Mouse (Mus musculus) hindbrain, embryonic 10.5 days (tissue): ENCODE results near the gene Oas1a. TPM values are rescaled to one million over a fixed set of nuclear protein-coding genes. Genes with fewer than 3 reads are reported as not detected.
"Not testable (repeated sequence)": the region's sequence is repeated elsewhere in the genome, so short reads cannot be mapped to it uniquely, and the experiment has no call there.

Experiments used
- DNase-seq: peaks from one replicate; pipeline ENCODE4 v3.0.0-alpha.2; 2017; ENCODE audit warnings: low spot score
- H3K27ac ChIP-seq: fragments of 300-500 bp; sonication (generic); 2 replicates; pipeline ENCODE4 v1.5.1; 2016; ENCODE audit warnings: mild to moderate bottlenecking, moderate library complexity
- H3K27me3 ChIP-seq: fragments of 300-500 bp; sonication (generic); 2 replicates; pipeline ENCODE4 v1.6.1; 2016; ENCODE audit warnings: mild to moderate bottlenecking; ENCODE audit not compliant: poor library complexity, insufficient read depth, severe bottlenecking
- H3K36me3 ChIP-seq: fragments of 300-500 bp; sonication (generic); 2 replicates; pipeline ENCODE4 v1.6.1; 2016; ENCODE audit warnings: mild to moderate bottlenecking, moderate library complexity
- H3K4me1 ChIP-seq: fragments of 300-500 bp; sonication (generic); replicated peaks from 2 replicates; pipeline ENCODE4 v1.6.1; 2016; ENCODE audit warnings: mild to moderate bottlenecking
- H3K4me3 ChIP-seq: fragments of 300-500 bp; sonication (generic); 2 replicates; pipeline ENCODE4 v1.5.1; 2016; ENCODE audit warnings: mild to moderate bottlenecking, moderate library complexity
- H3K9me3 ChIP-seq: fragments of 300-500 bp; sonication (generic); 2 replicates; pipeline ENCODE4 v1.6.1; 2016; ENCODE audit warnings: mild to moderate bottlenecking, moderate library complexity
- WGBS: fragments of 180-500 bp; shearing (Covaris S2); methylation state at CpG from one replicate; pipeline ENCODE4 v1.1.7; 2016; 5-methylcytosine and 5-hydroxymethylcytosine counted together
- polyA plus RNA-seq: library from polyadenylated mRNA; unstranded; fragments of >200 nt; fragmentation: Nextera tagmentation; extraction: Ambion mirVana; gene quantifications from 2 replicates; pipeline ENCODE4 v1.2.1, GENCODE M21; 2016

Oas1a gene
- polyA plus RNA-seq, 1 experiment from 2014 or later = 1.1 TPM

GRCm38 (mm10) chr5:120890991-120891390, 16.3 kb downstream of the Oas1a start:
- no peaks in the 10 kb centered on the region for H3K9me3 ChIP-seq
- no peak overlapping the region for H3K27ac ChIP-seq
- H3K4me3 ChIP-seq = no peak overlapping the region
- no peaks in the 10 kb centered on the region for H3K36me3 ChIP-seq
- no peaks in the 10 kb centered on the region for H3K27me3 ChIP-seq
- H3K4me1 ChIP-seq = no peaks in the 10 kb centered on the region
- WGBS = 65% methylated on average over 3 of the region's 3 CpGs
- DNase-seq = no peak

- no peaks in the 10 kb centered on the region for H3K4me1 ChIP-seq
- WGBS = 82% methylated on average over 2 of the region's 2 CpGs
- H3K36me3 ChIP-seq = no peaks in the 10 kb centered on the region
- no peak for DNase-seq
- H3K27ac ChIP-seq = no peak overlapping the region
- H3K9me3 ChIP-seq = no peaks in the 10 kb centered on the region
- no peaks in the 10 kb centered on the region for H3K27me3 ChIP-seq
- no peak overlapping the region for H3K4me3 ChIP-seq
Observed at GRCm38 (mm10) chr5:120890026-120890425, 17.3 kb downstream of the Oas1a start.

- H3K4me3 ChIP-seq, H3K36me3 ChIP-seq, H3K27me3 ChIP-seq, H3K27ac ChIP-seq, H3K4me1 ChIP-seq, DNase-seq, H3K9me3 ChIP-seq: not testable (repeated sequence)
- WGBS = 40% methylated on average over 4 of the region's 4 CpGs
Observed at GRCm38 (mm10) chr5:120888294-120888815, 19.0 kb downstream of the Oas1a start.

GRCm38 (mm10) chr5:120887831-120888230, 19.5 kb downstream of the Oas1a start:
- H3K4me1 ChIP-seq = no peaks in the 10 kb centered on the region
- H3K36me3 ChIP-seq = no peaks in the 10 kb centered on the region
- WGBS = 54% methylated on average over 6 of the region's 6 CpGs
- H3K4me3 ChIP-seq = no peak overlapping the region
- no peak overlapping the region for H3K27ac ChIP-seq
- H3K27me3 ChIP-seq = no peaks in the 10 kb centered on the region
- H3K9me3 ChIP-seq = no peaks in the 10 kb centered on the region
- no peak for DNase-seq

GRCm38 (mm10) chr5:120887413-120887812, 19.9 kb downstream of the Oas1a start, which contains the start of gene Oas1g:
Gene Oas1g, minus strand, starts transcription at chr5:120887613.
- not testable (repeated sequence) for H3K27ac ChIP-seq, H3K4me1 ChIP-seq, H3K9me3 ChIP-seq, H3K36me3 ChIP-seq, DNase-seq, H3K4me3 ChIP-seq, H3K27me3 ChIP-seq
- WGBS = 29% methylated on average over 6 of the region's 9 CpGs

- H3K9me3 ChIP-seq, H3K4me3 ChIP-seq, H3K4me1 ChIP-seq, H3K36me3 ChIP-seq, H3K27ac ChIP-seq, DNase-seq, H3K27me3 ChIP-seq: not testable (repeated sequence)
- 95% methylated on average over 6 of the region's 6 CpGs for WGBS
Observed at GRCm38 (mm10) chr5:120881681-120882080, 25.6 kb downstream of the Oas1a start.

GRCm38 (mm10) chr5:120878803-120879202, 28.5 kb downstream of the Oas1a start:
- WGBS = 77% methylated on average over 2 of the region's 2 CpGs
- H3K36me3 ChIP-seq, H3K27ac ChIP-seq: not testable (repeated sequence)

GRCm38 (mm10) chr5:120877407-120877806, 29.9 kb downstream of the Oas1a start:
- not testable (repeated sequence) for DNase-seq, H3K4me1 ChIP-seq, H3K36me3 ChIP-seq, H3K27ac ChIP-seq, H3K4me3 ChIP-seq, H3K9me3 ChIP-seq, H3K27me3 ChIP-seq
- 86% methylated on average over 2 of the region's 2 CpGs for WGBS

More at GRCm38 (mm10) chr5:120878803-120879202, 28.5 kb downstream of the Oas1a start:
- H3K27me3 ChIP-seq, H3K4me3 ChIP-seq, DNase-seq, H3K9me3 ChIP-seq, H3K4me1 ChIP-seq: not testable (repeated sequence)

GRCm38 (mm10) chr5:120876839-120877238, 30.5 kb downstream of the Oas1a start:
- not testable (repeated sequence) for DNase-seq, H3K27ac ChIP-seq, H3K36me3 ChIP-seq, H3K4me3 ChIP-seq, H3K9me3 ChIP-seq, H3K27me3 ChIP-seq, H3K4me1 ChIP-seq
- WGBS = 75% methylated on average over 2 of the region's 3 CpGs

- Histone ChIP-seq H3K27ac (no peak overlapping the region), H3K4me3 (no peak overlapping the region), H3K9me3 (no peaks in the 10 kb centered on the region), H3K36me3 (no peaks in the 10 kb centered on the region), H3K4me1 (peaks cover 4% of the 10 kb centered on the region; the same call in 1 of the 2 replicates), H3K27me3 (no peaks in the 10 kb centered on the region; the same call in 1 of the 2 replicates)
- WGBS = 61% methylated on average over 2 of the region's 2 CpGs
- DNase-seq = no peak
Observed at GRCm38 (mm10) chr5:120871469-120871868, 35.9 kb downstream of the Oas1a start.

- Histone ChIP-seq H3K4me3 (no peak overlapping the region), H3K4me1 (peaks cover 4% of the 10 kb centered on the region; the same call in 1 of the 2 replicates), H3K9me3 (no peaks in the 10 kb centered on the region), H3K27ac (no peak overlapping the region), H3K36me3 (no peaks in the 10 kb centered on the region), H3K27me3 (no peaks in the 10 kb centered on the region; the same call in 1 of the 2 replicates)
- DNase-seq = no peak
- 80% methylated on average over 7 of the region's 7 CpGs for WGBS
Observed at GRCm38 (mm10) chr5:120870782-120871181, 36.5 kb downstream of the Oas1a start.

- WGBS = 71% methylated on average over 3 of the region's 3 CpGs
- no peaks in the 10 kb centered on the region; the same call in 1 of the 2 replicates for H3K27me3 ChIP-seq
- no peak overlapping the region for H3K27ac ChIP-seq
- no peak for DNase-seq
- peaks cover 4% of the 10 kb centered on the region; the same call in 1 of the 2 replicates for H3K4me1 ChIP-seq
- H3K4me3 ChIP-seq = no peak overlapping the region
- no peaks in the 10 kb centered on the region for H3K36me3 ChIP-seq
- H3K9me3 ChIP-seq = no peaks in the 10 kb centered on the region
Observed at GRCm38 (mm10) chr5:120870081-120870480, 37.2 kb downstream of the Oas1a start.

GRCm38 (mm10) chr5:120869436-120870015, 37.8 kb downstream of the Oas1a start:
- Histone ChIP-seq H3K36me3 (no peaks in the 10 kb centered on the region), H3K9me3 (no peaks in the 10 kb centered on the region), H3K27ac (no peak overlapping the region), H3K27me3 (no peaks in the 10 kb centered on the region; the same call in 1 of the 2 replicates), H3K4me1 (peaks cover 4% of the 10 kb centered on the region; the same call in 1 of the 2 replicates), H3K4me3 (no peak overlapping the region)
- no peak for DNase-seq
- WGBS = 86% methylated on average over 7 of the region's 7 CpGs
